Mouse (Mus musculus): ENCODE measurements at regions not wholly inside any gene's neighbourhood (a gene's known extent, or its start where the extent isn't known, plus 50 kb on each side); places are given as distances from the start of the nearest gene placed in this dataset.

DNA sequence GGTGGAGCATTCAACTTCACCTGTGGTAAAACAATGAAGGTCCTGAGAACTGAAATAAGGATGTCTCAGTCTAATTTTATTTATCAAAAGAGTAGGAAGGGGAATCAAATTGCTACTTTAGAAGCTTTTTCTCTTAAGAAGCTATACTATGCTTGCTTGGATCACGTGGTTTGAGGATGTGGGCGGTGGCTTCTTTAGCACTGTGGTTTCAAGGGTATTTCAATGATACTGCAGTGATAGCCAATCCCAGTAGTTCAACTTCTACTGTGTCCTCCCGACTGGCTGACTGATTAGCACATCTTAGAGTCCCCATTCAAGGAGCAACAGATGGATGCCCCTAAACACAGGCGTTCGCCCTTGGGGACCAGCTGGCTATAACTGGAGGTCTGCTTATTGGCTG, 575.6 kb downstream of the Vrk1 start:
- no peak for DNase-seq (ENCODE audit: low read depth)

- no peak for DNase-seq (ENCODE audit: low read depth)
These were observed 582.7 kb downstream of the Vrk1 start for GRCm38 (mm10) chr12:106592686-106593085.

DNA sequence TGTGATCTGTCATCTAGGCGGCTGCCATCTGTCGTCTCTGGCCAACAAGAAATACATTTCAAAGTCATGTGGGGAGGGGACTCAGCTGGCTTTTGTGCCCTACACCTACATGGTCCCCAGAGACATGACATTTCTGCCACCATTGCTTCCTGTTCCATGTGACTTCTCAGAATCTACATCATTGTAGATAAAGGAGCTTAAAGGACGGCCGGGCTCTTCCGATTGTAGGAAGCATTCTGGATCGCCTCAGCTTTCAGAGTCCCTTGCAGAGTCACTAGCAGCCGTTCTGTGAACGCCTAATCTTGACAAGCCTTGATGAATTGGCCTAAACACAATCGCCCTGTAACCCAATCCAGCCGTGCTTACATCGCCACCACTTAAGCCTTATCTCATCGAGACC, 587.6 kb downstream of the Vrk1 start:
- DNase-seq (ENCODE audit: low read depth), result no peak

GRCm38 (mm10) chr12:106607240-106607639, 597.2 kb downstream of the Vrk1 start:
- DNase-seq (ENCODE audit: low read depth), result no peak

DNA sequence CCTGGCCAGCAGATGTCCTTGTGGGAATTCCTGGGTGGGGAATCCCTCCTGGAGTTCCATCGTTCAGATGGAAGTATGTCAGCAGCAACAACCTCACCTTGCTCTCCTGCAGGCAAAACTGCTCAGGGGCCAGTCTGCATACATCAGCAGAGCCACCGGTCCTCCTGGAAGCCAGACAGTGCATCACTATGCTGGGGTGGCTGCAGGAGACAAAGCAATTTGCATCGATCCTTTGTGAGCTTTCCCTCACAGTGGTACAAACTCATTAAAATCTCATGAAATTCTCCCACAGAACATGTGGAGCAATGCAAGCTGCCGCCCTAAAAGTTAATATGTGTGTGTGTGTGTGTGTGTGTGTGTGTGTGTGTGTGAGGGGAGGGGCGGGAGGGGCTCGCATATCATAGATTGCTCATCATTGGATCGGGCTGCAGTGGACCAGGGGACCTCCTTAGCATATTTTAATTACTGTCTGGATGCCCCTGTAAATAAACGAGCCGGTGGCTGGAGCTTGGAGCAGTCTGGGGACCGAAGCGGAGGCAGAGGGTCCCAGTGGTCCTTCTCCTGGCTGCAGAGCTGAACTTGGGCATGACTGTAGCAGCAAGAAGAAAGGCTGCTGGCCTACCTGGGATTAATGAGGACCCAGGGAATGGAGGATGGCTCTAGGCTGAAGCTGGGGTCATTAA, 597.8 kb downstream of the Vrk1 start:
- DNase-seq (ENCODE audit: low read depth), result no peak

DNA sequence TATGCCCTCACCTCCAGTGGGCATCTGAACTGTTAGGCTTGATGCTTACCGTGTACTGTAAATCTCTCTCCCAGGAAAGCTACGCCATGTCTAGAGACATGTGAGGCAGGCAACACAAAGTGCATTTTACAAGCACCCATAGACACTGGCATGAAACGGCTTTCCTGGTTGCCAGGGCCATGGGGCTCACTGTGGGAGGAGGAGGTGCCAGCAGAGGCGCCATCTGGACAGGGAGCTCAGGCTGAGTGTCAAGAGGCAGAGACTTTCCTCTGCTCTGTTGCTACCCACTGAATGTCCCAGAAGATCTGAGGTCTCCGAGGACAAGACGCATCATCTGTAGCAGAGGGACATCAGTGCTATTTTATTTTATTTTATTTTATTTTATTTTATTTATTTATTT, 608.7 kb downstream of the Vrk1 start:
- no peak for DNase-seq (ENCODE audit: low read depth)

DNA sequence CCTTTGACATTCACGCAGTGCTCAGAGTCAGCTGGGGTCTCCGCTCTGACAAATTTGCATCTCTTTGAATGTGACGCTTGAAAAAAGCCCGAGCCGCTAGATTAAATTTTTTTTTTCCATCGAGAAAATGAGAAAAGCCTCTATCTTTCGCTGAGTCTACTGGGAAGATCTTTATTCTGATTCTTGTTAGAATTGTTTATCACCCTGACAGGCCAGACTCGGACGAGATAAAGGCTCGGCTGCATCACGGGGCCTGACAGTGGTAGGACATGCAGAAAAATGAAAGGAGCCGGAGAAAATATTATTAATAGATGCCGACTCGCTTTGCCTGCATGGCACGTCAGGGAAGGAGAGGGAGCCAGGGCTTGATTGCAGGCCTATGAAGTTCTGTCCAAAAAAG, 616.8 kb downstream of the Vrk1 start:
- DNase-seq (ENCODE audit: low read depth), result no peak

DNA sequence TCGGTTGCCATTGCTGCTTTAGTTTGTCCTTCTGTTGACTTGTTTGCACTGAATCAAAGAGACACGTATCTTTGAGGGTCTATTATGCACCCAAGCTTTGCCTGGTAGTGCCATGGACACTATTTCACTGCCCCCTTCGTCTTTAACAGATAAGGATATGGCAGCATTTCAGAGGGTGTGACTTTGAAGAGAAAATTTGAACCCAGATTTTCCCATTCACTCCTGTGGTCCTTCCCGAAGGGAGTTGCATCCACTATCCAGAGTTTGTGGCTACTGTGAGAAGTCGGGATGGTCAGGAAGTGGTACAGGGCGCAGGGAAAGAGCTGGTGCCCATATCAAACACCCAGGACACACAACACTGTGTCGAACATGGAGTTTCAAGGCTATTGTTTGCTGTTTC, 622.5 kb downstream of the Vrk1 start:
- DNase-seq (ENCODE audit: low read depth), result no peak

DNA sequence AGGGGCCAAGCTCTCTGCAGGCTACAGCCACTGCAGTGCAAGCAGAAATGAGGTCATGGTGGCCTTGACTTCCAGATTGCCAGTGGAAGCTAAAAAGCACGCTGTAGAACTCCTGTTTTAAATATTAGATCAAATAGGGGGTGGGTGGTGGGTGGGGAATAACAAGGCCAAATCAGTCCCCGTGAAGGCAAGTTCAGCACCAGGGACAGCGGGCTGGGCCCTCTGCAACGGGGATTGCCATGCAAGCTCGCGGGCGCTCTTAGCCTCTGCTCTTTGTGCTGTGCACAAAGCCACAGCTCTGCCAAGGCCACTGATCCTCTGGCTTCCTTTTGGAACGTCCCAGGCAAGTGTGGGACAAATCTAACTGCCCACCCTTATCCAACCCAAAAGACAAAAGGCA, 623.1 kb downstream of the Vrk1 start:
- DNase-seq (ENCODE audit: low read depth), result no peak

- DNase-seq (ENCODE audit: low read depth), result no peak
These were observed 648.3 kb downstream of the Vrk1 start for GRCm38 (mm10) chr12:106658317-106658716.

- DNase-seq (ENCODE audit: low read depth), result no peak
These were observed 663.3 kb downstream of the Vrk1 start for GRCm38 (mm10) chr12:106673232-106673766.

DNA sequence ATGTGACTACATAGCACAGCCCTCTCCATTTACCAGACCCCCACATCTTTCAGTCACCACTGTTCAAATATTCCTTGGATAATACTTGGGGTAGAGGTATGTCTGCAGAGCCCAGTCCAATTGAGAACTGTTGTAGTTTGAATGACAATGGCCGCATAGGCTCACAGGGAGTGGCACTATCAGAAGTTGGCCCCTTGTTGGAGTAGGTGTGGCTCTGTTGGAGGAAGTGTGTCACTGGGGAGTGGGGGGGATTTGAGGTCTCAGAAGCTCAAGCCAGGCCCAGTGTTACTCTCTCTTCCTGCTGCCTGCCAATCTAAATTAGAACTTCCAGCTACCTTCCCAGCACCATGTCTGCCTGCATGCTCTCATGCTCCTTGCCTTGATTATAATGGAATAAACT, 664.7 kb downstream of the Vrk1 start:
- no peak for DNase-seq (ENCODE audit: low read depth)

- DNase-seq (ENCODE audit: low read depth), result no peak
These were observed 666.1 kb downstream of the Vrk1 start for GRCm38 (mm10) chr12:106676136-106676535.

DNA sequence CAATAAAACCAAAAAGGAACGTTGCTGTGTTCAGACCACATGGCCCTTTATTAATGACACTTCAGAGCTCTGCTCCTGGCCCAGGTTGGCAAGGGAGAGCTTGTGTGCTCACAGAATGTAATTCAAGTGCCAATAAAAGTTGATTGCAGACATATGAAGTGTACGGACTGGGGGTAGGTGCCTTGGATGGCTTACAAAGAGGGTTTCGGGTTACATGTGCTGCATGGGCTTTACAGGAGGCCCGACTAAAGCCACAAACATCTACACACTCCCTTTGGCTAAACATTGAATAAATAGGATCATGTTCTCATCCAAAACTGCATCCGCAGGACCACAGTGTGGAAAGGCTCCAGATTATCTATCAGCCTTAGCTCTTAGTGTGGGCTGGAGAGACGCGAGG, 666.5 kb downstream of the Vrk1 start:
- no peak for DNase-seq (ENCODE audit: low read depth)

GRCm38 (mm10) chr12:106685986-106686385, 676.0 kb downstream of the Vrk1 start:
- DNase-seq (ENCODE audit: low read depth), result no peak

DNA sequence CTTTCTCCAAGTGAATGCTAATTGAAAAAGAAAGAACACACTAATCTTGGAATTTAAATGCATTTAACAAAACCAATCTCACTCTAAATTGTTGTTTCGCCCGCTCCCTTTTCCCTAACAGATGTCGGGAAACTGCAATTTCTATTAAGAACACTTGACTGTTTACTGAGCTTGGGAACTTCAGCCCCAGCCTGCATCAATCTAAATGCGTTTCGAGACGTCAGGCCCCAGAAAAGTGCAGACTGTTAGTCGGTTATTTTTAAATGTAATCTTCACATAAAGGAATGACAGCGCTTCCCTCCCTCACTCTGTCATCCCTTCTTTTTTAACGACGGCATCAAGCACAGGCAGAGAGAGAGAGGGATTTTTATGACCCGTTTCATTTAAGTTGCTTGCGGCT, 677.7 kb downstream of the Vrk1 start:
- DNase-seq (ENCODE audit: low read depth), result no peak

- no peak for DNase-seq (ENCODE audit: low read depth)
These were observed 678.2 kb downstream of the Vrk1 start for GRCm38 (mm10) chr12:106688156-106688740.

DNA sequence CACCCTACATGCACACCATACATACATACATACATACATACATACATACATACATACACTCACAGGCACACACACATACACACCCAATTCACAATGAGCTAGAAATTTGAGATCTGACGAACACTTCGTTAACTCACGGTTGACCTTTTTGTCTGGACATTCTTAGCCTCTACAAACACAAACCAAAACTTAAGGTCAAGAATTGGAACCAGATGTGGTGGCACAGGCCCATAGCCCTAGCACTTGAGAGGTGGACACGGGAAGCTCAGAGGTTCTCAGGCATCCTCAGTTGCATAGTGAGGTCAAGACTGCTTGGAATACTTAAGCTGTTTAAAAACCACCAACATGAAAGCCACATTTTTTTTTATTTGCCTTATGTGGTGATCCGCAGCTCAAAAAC, 692.9 kb downstream of the Vrk1 start:
- no peak for DNase-seq (ENCODE audit: low read depth)

DNA sequence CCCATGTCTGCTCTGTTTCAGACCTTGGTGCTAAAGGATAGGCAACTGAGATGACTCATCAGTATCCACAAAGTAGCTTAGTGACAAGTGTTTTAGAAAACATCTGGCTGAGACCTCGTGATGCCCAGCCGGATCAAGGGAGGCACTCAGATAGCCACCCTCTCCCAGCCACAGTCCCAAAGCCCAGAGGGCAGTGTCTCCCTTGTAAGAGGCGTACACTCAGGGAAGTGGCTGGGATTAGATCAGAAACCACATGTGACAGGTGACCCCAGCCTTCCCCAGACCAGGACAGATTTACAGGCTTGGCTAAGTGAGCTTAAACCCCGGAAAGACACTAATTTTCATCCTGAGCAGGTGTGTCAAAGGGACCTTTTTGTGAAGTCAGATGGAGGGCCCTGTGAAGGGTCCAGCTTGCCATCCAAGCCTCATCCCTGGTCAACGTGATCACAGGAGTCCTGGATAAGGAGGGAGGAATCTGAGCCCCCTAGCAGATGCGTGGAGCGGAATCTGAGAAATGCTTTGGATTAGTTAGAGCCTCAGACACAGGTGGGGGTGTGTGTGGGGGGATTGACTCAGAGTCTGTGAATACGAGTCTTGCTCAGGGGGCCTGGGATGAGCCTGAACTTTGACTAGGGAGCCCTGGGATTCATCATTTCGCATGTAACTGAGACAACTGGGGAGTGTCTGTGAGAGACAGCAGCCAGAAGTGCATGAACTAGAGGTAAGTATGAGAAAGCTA, 711.4 kb downstream of the Vrk1 start:
- no peak for DNase-seq (ENCODE audit: low read depth)

DNA sequence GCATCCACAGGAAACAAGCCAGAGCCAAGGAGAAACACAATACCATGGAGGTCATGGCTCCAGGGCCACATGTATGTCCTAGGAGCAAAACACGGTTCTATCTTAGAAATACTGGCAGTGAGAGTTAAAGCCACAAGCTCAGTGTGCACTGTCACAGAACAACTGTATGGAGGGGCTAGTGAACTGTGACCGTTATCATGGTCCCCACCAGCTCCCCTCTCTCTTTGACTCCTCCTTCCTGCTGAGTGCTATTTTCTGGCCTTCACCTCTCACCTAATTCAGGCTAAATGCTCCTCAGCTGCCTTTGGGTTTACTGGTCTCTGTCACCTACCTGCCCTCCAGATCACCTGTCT, 712.0 kb downstream of the Vrk1 start:
- DNase-seq (ENCODE audit: low read depth), result no peak

DNA sequence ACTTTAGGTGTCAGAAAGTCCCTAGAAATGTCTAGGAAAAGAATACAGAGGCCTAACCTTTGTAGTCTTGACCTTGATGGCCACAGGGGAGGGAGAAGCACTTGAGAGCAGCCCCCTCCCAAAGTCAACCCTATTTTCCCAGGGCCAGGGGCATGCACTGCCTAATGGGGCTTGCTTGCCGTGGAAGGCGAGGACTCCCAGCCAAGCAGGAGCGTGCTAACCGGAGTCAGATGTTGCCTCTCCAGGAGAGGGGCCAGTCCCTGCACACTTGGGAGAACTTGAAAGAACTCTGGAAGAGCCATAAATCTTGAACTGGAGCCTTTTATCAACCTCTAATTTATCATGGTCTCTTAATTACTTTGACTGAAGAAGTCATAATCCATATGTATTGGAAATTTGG, 712.7 kb downstream of the Vrk1 start:
- no peak for DNase-seq (ENCODE audit: low read depth)

DNA sequence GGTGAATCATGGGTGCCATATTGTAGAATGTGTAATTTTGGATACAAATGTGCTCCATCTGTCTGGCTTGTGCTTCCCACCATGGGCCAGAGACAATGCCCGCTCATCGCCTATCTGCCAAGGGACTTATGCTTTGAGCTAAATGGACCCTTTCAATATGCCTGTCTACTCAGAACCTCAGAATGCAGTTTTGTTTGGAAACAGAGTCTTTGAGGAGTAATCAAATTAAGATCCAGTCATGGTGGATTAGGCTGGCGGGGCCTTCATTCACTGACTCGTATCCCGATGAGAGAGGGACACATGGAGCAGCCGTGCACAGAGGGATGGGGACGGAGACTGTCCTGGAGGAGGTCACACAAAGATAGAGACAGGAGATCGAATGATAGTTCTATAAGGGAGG, 716.9 kb downstream of the Vrk1 start:
- no peak for DNase-seq (ENCODE audit: low read depth)

DNA sequence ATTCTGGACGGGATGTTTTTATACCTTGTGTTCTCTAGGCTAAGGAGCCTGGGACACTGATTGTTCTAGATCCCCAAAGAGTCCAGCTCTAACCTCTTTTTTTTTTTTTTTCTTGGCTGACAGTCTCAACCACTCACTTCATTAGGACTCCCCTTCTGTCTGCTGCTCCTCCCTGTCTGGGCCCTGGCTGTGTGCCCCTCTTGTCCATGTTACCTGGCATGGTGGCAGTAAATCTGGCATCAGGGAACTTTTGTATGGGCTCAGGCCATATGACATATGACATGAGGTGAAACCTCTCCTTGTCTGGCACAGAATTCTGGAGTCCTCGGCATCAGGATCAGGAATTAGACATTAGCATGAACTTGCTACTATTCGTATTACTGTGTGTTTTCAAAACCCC, 717.5 kb downstream of the Vrk1 start:
- no peak for DNase-seq (ENCODE audit: low read depth)
